Mouse (Mus musculus) kidney, embryonic 16.5 days (tissue): ENCODE measurements around the gene Stat3. TPM values are rescaled to one million over a fixed set of nuclear protein-coding genes. Genes with fewer than 3 reads are reported as not detected.

Experiments used
- ATAC-seq: fragments of 200-750 bp; cut with Nextera tagmentation; 2 replicates; pipeline ENCODE4 v1.8.0; 2017; ENCODE audit warnings: moderate TSS enrichment; ENCODE audit not compliant: low FRiP score, low TSS enrichment
- H3K27ac ChIP-seq: fragments of 300-500 bp; sonication (generic); 2 replicates; pipeline ENCODE4 v1.5.1; 2014; ENCODE audit warnings: low read length
- H3K27me3 ChIP-seq: fragments of 300-500 bp; sonication (generic); 2 replicates; pipeline ENCODE4 v1.6.1; 2014; ENCODE audit warnings: low read length, control low read depth, mixed read lengths; ENCODE audit not compliant: insufficient read depth
- H3K36me3 ChIP-seq: fragments of 300-500 bp; sonication (generic); 2 replicates; pipeline ENCODE4 v1.6.1; 2014; ENCODE audit warnings: low read length, control low read depth, mixed read lengths; ENCODE audit not compliant: insufficient read depth
- H3K4me1 ChIP-seq: fragments of 300-500 bp; sonication (generic); 2 replicates; pipeline ENCODE4 v1.6.1; 2014; ENCODE audit warnings: low read length, control low read depth, mixed read lengths; ENCODE audit not compliant: insufficient read depth
- H3K4me2 ChIP-seq: fragments of 300-500 bp; sonication (generic); replicated peaks from 2 replicates; pipeline ENCODE4 v1.6.1; 2014; ENCODE audit warnings: low read depth, low read length
- H3K4me3 ChIP-seq: fragments of 300-500 bp; sonication (generic); 2 replicates; pipeline ENCODE4 v1.5.1; 2014; ENCODE audit warnings: mild to moderate bottlenecking, low read length
- H3K9ac ChIP-seq: fragments of 300-500 bp; sonication (generic); replicated peaks from 2 replicates; pipeline ENCODE4 v1.6.1; 2014; ENCODE audit warnings: low read length
- H3K9me3 ChIP-seq: fragments of 300-500 bp; sonication (generic); 2 replicates; pipeline ENCODE4 v1.6.1; 2016; ENCODE audit warnings: low read length, control low read depth
- WGBS: fragments of 180-500 bp; shearing (Covaris S2); extraction: QIAGEN DNeasy Blood & Tissue Kit; methylation state at CpG from one replicate; pipeline ENCODE4 v1.1.7; 2014; 5-methylcytosine and 5-hydroxymethylcytosine counted together
- polyA plus RNA-seq: library from polyadenylated mRNA; unstranded; fragments of >200 nt; fragmentation: Nextera tagmentation; extraction: Ambion mirVana; gene quantifications from 2 replicates; pipeline ENCODE4 v1.2.1, GENCODE M21; 2015

Stat3 gene
- polyA plus RNA-seq, 1 experiment from 2014 or later: 47.9 TPM

DNA sequence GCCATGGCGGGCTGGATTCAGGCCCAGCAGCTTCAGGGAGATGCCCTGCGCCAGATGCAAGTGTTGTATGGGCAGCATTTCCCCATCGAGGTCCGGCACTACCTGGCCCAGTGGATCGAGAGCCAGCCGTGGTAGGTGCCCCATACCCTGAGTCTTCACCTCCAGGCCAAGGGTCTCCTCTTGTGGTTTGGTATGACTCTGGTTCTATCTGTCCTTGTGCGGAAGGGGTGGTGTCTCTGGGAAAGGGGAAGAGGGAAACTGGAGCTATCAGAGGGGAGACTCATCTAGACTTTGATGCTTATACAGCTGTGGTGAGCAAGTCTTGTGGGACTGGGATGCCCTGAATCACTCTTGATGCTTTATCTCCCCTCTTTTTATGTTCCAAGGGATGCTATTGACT is 78.0 kb downstream of the Stat3 start:
- no peaks in the 10 kb centered on the region for H3K9me3 ChIP-seq
- no peak for ATAC-seq
- H3K4me3 ChIP-seq: no peak overlapping the region
- 89% methylated on average over 7 of the region's 7 CpGs for WGBS
- H3K27me3 ChIP-seq: peaks cover 9% of the 10 kb centered on the region
- H3K36me3 ChIP-seq: no peaks in the 10 kb centered on the region
- H3K27ac ChIP-seq: no peak overlapping the region
- H3K4me2 ChIP-seq: no peak overlapping the region
- H3K4me1 ChIP-seq: peaks cover 9% of the 10 kb centered on the region; the same call in 1 of the 2 replicates
- no peak overlapping the region for H3K9ac ChIP-seq

DNA sequence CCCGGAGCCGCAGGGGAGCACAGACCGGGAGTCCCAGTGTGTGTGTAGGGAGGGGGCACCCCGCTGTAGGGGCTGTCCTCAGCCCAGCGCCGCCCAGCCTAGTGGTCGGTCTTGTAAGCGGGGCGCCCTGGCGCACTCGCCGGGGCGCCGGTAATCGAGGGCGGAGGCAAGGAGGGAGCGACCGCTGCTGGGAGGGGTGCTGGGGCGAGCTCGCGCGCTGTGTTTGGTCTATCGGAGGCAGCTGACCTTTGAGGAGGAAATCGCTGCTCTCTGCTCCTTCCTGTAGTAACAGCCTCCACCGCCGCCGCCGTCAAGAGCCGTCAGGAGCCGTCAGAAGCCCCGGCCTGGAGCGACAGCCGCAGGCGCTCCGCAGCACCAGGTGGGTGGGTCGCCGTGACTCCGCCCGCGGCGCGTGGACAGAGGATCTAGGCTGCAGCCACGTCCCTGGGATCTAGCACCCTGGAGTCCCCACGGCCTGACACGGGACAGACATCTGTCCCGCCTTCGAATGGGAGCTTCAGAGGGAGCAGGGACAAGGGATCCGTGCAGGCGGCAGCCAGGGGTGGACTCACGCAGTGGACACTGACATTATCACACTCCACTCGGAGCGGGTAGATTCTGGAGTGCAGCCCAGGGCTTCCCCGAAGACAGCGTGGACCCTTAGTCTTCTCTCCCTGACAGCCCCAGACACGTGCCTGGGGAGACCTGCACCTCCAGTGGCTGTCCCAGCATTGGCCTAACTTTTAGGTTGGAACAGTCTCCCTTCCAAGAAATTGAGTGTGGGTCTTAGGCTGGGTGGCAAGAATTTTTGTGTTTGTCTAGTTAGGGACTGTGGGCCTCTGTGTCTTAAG is 78.9 kb downstream of the Stat3 start:
- Histone ChIP-seq H3K4me1 (peaks cover 9% of the 10 kb centered on the region; the same call in 1 of the 2 replicates), H3K4me2 (peak overlapping the region; percentile 77), H3K9me3 (no peaks in the 10 kb centered on the region), H3K36me3 (no peaks in the 10 kb centered on the region), H3K4me3 (peak overlapping the region; percentile 59), H3K27ac (no peak overlapping the region), H3K9ac (peak overlapping the region; percentile 70), H3K27me3 (peaks cover 9% of the 10 kb centered on the region)
- peak; percentile 94 for ATAC-seq
- 2% methylated on average over 53 of the region's 55 CpGs for WGBS

DNA sequence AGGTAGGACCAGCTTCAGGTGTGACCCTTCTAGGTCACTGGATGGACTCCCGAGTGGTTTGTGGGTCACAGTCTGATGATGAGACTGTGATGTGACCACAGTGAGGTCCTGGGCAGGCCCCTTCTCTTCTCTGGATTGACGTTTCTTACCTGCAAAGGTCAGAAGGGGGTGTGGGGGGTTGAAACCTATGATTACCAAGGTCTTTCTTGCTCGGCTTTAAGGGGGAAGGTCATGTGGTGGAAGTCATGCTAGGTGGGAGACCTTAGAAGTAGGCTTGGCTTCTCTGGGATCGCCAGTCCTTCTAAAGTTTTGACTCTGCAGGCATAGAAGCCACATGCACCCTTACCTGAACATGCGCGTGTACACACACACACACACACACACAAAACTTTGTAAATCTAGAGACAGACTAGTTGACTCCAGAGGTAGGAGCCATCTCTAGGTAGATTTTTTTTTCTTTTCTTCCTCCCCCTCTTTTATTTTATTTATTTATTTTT is 79.7 kb downstream of the Stat3 start:
- Histone ChIP-seq H3K4me2 (peak overlapping the region; percentile 77), H3K4me3 (peak overlapping the region; percentile 59), H3K27me3 (peaks cover 9% of the 10 kb centered on the region), H3K4me1 (peaks cover 9% of the 10 kb centered on the region; the same call in 1 of the 2 replicates), H3K9ac (peak overlapping the region; percentile 70), H3K27ac (no peak overlapping the region), H3K36me3 (no peaks in the 10 kb centered on the region), H3K9me3 (no peaks in the 10 kb centered on the region)
- ATAC-seq: no peak
- 51% methylated on average over 6 of the region's 6 CpGs for WGBS

DNA sequence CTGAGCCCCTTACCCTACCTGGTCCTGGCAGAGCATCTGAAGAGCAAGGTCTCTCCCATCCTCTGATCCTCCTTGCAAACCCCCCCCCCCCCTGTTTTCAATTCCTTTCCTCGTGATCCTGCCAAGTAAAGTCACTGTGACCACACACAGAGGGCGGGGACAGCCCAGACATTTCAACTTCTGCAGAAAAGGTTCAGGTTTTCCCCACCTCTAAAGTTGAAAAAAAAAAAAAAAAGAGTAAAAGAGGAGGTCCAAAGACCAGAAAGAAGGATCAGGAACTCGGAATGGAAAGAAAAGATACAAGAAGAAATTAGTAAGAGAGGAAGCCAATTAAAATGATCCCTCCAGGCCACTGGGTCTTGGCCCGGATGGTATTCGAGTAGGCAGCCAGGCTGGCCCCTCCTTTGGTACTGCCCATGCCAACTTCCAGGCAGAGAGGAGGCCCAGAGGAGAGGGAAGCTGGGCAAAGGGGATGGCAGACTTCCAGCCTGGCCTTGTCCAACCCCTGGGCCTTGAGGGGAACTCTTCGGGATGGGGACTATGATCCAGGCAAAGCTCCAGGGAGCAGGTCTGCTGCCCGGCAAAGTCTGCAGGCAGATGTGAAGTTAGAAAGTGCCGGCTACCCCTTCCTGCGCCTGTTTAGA is 80.3 kb downstream of the Stat3 start, which contains the start of gene Stat5a:
TSS of gene Stat5a (plus strand) at position 417 of the 644 bp plus-strand sequence.
- peak within 1 kb of the TSS; percentile 77 for H3K4me2 ChIP-seq
- H3K9me3 ChIP-seq: no peaks in the 10 kb centered on the region
- H3K36me3 ChIP-seq: no peaks in the 10 kb centered on the region
- H3K27me3 ChIP-seq: peaks cover 11% of the 10 kb centered on the region
- no peak for ATAC-seq
- H3K9ac ChIP-seq: peak within 1 kb of the TSS; percentile 70
- H3K27ac ChIP-seq: no peak within 1 kb of the TSS
- H3K4me3 ChIP-seq: peak within 1 kb of the TSS; percentile 59
- WGBS: 63% methylated on average over 9 of the region's 9 CpGs
- H3K4me1 ChIP-seq: peaks cover 9% of the 10 kb centered on the region; the same call in 1 of the 2 replicates

DNA sequence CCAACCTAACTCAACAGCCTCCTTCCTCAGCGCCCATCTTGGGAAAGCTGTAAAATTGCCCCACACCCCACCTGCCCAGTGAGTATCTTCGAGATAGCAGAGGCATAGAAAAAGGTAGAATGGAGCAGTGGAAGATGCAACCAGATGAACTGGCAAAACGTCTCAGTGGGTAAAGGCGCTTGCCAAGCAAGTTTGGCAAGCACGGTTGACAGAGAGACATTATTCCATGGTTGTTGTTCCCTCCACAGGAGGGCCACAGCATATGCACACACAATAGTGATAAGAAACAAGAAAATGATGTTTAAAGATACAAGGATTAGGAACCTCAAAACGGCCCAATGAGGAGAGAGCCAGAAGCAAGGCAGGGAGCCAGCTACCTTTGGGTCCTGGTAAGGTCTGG is 81.4 kb downstream of the Stat3 start:
- Histone ChIP-seq H3K4me2 (no peak overlapping the region), H3K27ac (no peak overlapping the region), H3K9ac (no peak overlapping the region), H3K9me3 (no peaks in the 10 kb centered on the region), H3K4me3 (no peak overlapping the region), H3K36me3 (no peaks in the 10 kb centered on the region), H3K27me3 (peaks cover 11% of the 10 kb centered on the region), H3K4me1 (peaks cover 9% of the 10 kb centered on the region; the same call in 1 of the 2 replicates)
- ATAC-seq: no peak
- WGBS: 73% methylated on average over 6 of the region's 6 CpGs

DNA sequence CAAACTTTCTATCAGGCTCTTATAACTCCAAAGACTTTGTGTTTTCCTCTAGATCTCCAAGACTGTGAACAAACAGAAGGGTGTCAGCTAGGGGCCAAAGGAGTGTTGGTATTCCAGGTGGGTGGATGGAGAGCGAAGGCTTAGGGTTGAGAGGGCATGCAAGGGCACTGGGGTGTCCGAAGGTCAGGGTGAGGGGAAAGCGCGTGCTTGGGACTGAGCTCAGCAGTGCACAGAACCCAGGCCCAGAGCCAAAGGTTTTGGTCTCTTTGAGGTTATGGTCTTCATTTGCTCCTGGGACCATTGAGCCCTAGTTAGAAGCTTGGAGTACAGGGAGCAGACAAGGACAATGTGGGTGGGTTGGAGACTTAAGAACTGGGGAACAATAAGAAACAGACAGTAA is 84.2 kb downstream of the Stat3 start:
- no peaks in the 10 kb centered on the region for H3K36me3 ChIP-seq
- no peak for ATAC-seq
- no peak overlapping the region for H3K4me2 ChIP-seq
- peaks cover 5% of the 10 kb centered on the region; the same call in 1 of the 2 replicates for H3K27me3 ChIP-seq
- H3K4me1 ChIP-seq: peaks cover 13% of the 10 kb centered on the region
- 92% methylated on average over 4 of the region's 4 CpGs for WGBS
- no peaks in the 10 kb centered on the region for H3K9me3 ChIP-seq
- H3K9ac ChIP-seq: no peak overlapping the region
- no peak overlapping the region for H3K4me3 ChIP-seq
- no peak overlapping the region for H3K27ac ChIP-seq

DNA sequence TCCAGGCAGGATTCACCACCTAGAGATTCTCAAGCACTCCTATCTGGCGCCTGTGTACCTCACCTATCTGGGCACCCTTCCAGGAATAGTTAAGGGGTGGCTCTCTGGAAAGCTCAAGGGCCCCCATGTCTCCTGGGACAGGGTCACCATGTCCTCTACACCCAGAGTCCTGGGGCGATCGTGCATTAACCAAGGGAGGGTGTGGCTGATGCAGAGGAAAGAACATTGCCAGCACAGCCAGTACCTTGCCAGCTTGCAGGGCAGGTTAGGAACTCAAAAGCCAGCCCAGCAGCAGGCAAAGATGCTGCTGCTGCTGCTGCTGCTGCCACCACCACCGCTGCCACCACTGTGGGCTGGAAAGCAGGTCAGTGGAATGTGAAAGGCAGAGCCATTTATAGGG is 85.1 kb downstream of the Stat3 start:
- WGBS: 49% methylated on average over 4 of the region's 4 CpGs
- Histone ChIP-seq H3K4me1 (peaks cover 13% of the 10 kb centered on the region), H3K27ac (no peak overlapping the region), H3K36me3 (no peaks in the 10 kb centered on the region), H3K4me2 (no peak overlapping the region), H3K27me3 (0 out of 2 replicates have a peak, but pooled peaks cover 3% of the 10 kb centered on the region), H3K9me3 (no peaks in the 10 kb centered on the region), H3K9ac (no peak overlapping the region), H3K4me3 (no peak overlapping the region)
- no peak for ATAC-seq

DNA sequence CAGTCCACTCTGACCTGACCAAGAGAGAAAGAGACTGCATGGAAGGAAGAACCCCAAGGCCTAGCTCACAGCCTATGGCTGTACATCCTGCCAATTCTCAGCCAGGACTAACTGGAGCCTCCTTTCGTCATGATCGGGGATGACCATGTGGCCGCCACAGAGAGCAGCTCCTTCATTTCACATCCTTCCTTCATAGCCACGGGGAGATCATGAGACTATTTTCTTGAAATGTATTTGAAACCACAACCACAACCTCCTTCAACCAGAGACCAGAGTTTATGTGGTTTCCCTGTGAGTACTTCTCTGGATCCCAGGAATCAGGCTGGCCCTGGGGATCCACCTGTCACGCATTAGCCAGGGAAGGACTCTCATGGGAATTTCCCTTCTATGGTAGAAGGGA is 86.3 kb downstream of the Stat3 start:
- ATAC-seq: no peak
- Histone ChIP-seq H3K36me3 (no peaks in the 10 kb centered on the region), H3K4me2 (no peak overlapping the region), H3K27me3 (0 out of 2 replicates have a peak, but pooled peaks cover 3% of the 10 kb centered on the region), H3K27ac (no peak overlapping the region), H3K9ac (no peak overlapping the region), H3K4me3 (no peak overlapping the region), H3K9me3 (no peaks in the 10 kb centered on the region), H3K4me1 (peaks cover 23% of the 10 kb centered on the region)
- 78% methylated on average over 5 of the region's 5 CpGs for WGBS

DNA sequence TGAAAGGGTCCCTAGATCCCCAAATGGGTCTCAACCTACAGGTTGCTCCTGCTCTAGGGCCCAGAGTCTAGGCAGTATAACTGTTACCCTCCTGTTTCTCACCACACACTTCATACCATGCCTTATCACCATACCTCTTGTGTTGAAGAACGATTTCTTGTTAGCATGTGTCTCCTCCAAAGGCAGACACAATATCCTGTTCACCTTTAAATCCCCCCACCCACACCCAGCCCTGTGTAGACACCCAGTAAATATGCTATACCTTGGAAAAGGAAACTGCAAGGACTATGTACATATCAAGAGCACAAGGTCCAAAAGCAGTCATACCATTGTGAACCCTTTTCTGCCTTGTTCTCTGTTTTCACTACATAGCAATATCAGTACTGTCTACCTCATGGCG is 87.3 kb downstream of the Stat3 start:
- no peak overlapping the region for H3K9ac ChIP-seq
- no peak overlapping the region for H3K4me2 ChIP-seq
- peaks cover 23% of the 10 kb centered on the region for H3K4me1 ChIP-seq
- H3K9me3 ChIP-seq: no peaks in the 10 kb centered on the region
- 0 out of 2 replicates have a peak, but pooled peaks cover 3% of the 10 kb centered on the region for H3K27me3 ChIP-seq
- ATAC-seq: no peak
- no peak overlapping the region for H3K4me3 ChIP-seq
- H3K36me3 ChIP-seq: no peaks in the 10 kb centered on the region
- WGBS: 97% methylated on average over 2 of the region's 2 CpGs
- H3K27ac ChIP-seq: no peak overlapping the region
